Mouse (Mus musculus) heart, adult 18-20 months (tissue): Measurements from ENCODE around the gene Baiap2l1. TPM values are rescaled to one million over a fixed set of nuclear protein-coding genes. Genes with fewer than 3 reads are reported as not detected.

Experiments
- DNase-seq, 2 experiments: peaks; one replicate each; pipeline ENCODE4 v3.0.0; 2021 to 2022; ENCODE audit warnings: mixed read lengths in 1 of 2
- total RNA-seq, 2 experiments: library from RNA; stranded (reverse); gene quantifications; 2 replicates each; pipeline ENCODE4 v1.2.3; 2021

The Baiap2l1 gene
- total RNA-seq, 2 experiments from 2014 or later: 7.2 to 7.4 TPM

DNA sequence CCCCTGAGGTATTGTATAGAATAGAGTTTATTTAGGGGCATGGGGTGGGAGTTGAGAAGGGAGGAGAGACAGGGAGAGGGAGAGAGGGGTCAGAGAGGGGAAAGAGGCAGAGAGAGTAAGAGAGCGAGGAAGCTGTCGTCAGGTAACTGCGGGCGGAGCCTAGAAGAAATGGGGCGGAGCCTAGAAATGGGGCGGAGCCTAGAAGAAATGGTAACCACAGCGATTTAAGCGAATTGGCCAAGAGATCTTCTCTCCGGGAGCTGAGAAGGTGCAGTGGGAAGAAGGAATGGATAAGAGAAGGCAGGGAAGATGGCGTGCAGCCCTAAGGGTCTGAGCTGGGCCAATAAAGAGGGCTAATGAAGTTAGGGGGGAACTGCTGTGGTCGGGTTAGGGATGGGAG lies 131.7 kb downstream of the Baiap2l1 start:
- no peak for DNase-seq

DNA sequence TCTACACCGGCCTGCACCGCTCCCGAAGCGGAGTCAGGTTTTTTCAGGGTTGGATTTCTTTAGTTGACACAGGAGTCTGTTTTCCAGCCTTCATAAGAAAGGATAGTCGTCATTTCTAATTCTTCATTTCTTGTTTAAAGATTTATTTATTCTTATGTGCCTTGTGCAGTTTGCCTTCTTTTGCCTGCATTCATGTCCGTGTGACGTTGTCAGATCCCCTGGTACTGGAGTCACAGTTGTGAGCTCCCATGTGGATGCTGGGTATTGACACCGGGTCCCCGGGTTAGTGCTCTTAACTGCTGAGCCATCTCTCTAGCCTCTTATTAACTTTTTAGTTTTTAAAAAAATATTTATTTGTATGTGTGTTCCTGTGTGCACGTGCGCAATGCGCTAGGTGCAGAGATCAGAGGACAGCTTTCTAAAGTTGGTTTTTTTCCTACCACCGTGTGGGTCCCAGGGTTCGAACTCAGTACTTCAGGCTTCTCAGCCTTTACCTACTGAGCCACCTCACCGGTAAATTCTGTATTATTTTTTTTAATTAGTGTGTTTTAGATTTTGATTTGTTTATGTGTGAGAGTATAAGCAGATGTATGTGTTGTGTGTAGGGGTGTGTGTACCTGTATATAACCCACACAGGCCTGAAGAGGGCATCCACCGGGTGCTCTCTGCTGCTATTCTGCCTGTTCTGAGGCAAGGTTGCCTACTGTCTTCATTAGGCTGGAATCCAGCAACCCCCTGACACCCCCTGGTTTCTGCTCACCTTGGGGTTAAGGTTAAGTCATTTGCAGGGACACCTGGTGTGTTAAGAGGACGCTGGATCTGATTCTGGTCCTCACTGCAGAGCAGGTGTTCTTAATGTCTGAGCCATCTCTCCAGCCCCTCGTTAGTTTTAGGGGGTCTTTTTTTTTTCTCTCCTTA lies 133.8 kb downstream of the Baiap2l1 start:
- no peak for DNase-seq

DNA sequence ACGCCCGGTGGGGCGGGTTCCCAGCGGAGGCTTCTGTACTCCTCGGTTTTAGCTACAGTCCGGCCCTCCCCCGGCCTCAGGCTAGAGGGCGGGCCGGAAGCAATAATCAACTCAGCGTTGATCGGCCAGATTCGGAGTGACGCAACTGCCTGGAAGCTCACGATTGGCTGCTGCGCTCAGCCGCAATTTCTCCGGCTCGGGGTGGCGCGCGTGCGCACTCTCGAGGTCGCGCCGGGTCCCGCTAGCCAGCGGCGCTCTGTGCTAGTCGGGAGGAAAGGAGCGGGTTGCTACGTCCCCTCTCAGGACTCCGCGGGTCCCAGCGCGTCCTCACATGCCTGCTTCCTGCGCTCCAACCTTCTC lies 134.4 kb downstream of the Baiap2l1 start, which contains the start of gene Tecpr1:
Tecpr1 (minus strand) TSS at position 113 of the 360 bp plus-strand sequence.
- peak; percentile 95 to 98 for DNase-seq

DNA sequence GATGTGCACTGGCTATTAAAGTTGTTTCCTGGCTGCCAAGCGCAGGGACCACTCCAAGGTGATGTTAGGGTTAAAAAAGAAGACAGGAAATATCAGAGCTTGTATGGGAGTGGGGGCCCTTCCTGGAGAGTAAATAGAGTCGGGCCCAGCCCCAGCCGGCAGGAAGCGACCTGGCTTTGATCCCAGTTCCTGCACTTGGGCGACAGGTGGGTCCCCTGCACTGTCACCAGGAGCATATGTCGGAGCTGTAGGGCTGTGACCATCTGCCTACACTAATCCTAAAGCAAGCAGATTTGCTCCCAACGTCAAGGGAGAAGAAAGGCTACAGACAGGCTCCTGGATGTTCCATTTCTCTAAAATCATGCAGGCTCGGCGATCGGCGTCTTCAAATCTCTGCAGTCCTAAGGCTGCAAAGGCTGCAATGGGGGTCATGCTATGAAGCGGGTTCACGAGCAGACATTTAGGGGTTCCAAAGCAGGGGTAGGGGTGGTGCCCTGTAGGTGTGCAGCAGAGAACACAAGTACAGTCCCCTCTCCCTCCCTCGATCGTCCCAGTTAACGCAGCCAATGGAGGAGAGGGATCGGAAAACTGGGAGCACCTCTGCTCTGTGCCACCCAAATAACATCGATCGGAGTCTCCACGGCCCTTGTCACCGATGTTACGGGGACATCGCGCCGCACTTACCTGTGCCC lies 135.0 kb downstream of the Baiap2l1 start:
- peak; percentile 60 to 84 for DNase-seq

DNA sequence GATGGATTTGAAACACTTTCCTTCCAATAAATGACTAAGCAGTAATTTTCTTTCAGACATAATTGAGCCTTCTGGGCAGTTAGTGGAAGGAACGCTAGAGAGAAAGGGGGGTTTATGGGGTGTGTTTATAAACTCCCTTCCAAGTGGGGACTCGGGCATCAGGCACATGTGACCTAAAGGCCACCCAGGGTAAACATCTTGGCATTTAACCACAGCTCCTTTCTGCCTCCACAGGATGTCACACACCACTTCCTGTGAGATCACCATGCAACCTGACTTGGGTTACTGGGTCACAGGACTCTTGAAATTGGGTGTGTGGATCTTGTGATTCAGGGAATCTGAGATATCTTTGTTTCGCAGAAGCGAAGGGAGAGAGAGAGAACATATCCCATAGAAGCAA lies 136.6 kb downstream of the Baiap2l1 start:
- peak; percentile 20 to 71 for DNase-seq

DNA sequence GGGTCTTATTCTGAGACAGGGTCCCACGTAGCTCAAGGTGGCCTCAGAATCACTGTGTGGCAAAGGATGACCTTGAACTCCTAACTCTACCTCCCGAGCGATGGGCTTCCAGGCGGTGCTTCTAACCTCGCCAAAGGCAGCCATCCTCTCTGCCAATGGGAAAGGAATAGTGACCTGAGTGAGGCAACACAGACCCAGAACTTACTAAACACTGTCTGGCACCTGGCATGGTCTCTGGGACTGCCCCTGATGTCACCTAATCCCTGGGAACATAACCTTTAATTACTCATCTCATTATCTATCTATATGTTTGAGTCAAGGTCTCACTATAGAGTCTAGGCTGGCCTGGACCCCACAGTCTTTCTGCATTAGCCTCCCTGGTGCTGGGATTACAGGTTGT lies 138.0 kb downstream of the Baiap2l1 start:
- DNase-seq: no peak

DNA sequence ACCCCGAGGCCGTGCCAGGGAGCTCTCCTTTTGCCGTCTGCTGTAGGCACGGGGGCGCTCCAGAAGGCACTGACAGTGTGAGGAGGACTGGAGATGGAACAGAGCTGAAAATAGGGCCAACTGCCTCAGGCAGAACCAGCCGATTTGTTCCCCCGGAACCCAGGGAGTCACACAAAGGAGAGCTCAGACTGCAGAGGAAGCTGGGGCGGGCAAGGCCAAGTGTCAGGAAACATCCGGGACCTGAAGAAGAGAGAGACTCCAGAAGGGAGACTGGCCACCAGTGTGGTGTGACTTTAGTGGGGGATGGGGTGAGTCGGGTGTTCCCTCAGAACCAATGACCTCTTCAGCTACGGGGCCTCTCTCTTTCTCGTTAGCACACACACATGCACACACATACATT lies 138.6 kb downstream of the Baiap2l1 start:
- peak; percentile 23 to 43 for DNase-seq

DNA sequence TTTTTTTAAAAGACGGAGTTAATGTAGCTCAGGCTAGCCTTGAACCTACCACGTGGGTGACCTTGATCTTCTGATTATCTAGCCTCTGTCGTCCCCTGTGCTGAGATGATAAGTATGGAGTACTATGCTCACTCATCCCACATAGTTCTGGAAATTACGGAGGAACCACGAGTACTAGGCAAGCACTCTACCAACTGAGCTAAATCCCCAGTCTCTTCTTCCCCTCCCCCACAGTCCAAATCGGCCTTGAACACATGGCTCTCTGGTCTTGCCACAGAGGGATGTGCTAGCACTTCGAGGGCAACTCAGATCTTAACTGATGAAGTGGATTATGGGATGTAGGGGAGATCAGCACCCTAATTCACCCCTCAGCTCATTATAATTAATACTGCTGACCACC lies 139.9 kb downstream of the Baiap2l1 start:
- DNase-seq: no peak

DNA sequence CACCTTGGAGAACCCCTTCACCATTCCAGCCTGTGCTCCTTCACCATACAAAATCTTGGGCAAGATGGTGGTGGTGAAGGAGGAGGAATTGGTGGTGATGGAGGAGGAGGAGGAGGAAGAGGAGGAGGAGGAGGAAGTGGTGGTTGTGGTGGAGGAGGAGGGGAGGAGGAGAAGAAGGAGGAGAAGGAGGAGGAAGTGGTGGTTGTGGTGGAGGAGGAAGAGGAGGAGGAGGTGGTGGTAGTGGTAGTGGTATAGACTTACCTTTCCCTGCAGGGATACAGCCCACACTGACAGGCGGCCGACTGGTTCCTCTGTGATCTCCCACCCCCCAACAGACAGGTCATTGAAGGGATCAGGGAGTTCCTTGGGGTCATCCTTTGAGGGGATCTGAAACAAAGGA lies 141.9 kb downstream of the Baiap2l1 start:
- DNase-seq: no peak

Other genes with a start within 250 kb of the Baiap2l1 start
- gene Bhlha15, start 167.8 kb downstream of the Baiap2l1 start, total RNA-seq: under 1 TPM in 1 of 2 experiments, not detected in 1; 0.07 TPM
- 10 to 100 TPM; 27.1 to 27.3 TPM for gene Tecpr1, start 134.5 kb downstream of the Baiap2l1 start, total RNA-seq
- 100 to 1,000 TPM; 149 to 160 TPM for gene Bri3, start 113.7 kb downstream of the Baiap2l1 start, total RNA-seq
- under 1 TPM; 0.10 to 0.26 TPM for gene Nptx2, start 187.8 kb upstream of the Baiap2l1 start, total RNA-seq